Mouse (Mus musculus): ENCODE results near the gene Fmnl2.
A peak's percentile ranks its signal among the peaks of the same experiment; 100 is the strongest.

GRCm38 (mm10) chr2:53026056-53026769, 168.6 kb downstream of the Fmnl2 start:
- no peak for TF ChIP-seq CTCF (IDR thresholded peaks at IDR 0.05)
- TF ChIP-seq EP300 (IDR thresholded peaks at IDR 0.05; ENCODE audit: insufficient read depth, low read depth, low read length): 0 out of 2 replicates have a peak, but pooled peaks have one; percentile 8
- no peak for TF ChIP-seq POLR2A (IDR thresholded peaks at IDR 0.05; ENCODE audit: insufficient read depth, low read depth, low read length)

Data from heart, adult 2 months (tissue).